Mouse (Mus musculus) monocyte, adult 59 days (primary cell): Measurements from ENCODE around the gene Olfr298. TPM values are rescaled to one million over a fixed set of nuclear protein-coding genes. Genes with fewer than 3 reads are reported as not detected.

ENCODE experiments used
- total RNA-seq, 2 experiments: library from RNA; stranded (reverse); gene quantifications; one replicate each; pipeline ENCODE4 v1.2.4; 2023

Gene Olfr298
- not detected for total RNA-seq

GRCm38 (mm10) chr7:86492384-86492783 lies at the start of gene Olfr298:
Olfr298 (minus strand) TSS chr7:86492484.

GRCm38 (mm10) chr7:86519668-86520067 lies 27.4 kb upstream of the Olfr298 start, which contains the start of gene Olfr297:
Olfr297 (plus strand) TSS chr7:86519968.

GRCm38 (mm10) chr7:86459621-86460020 lies 32.7 kb downstream of the Olfr298 start, which contains the start of gene Olfr299:
Olfr299 (plus strand) TSS chr7:86459921.

Other genes starting within 250 kb of the Olfr298 start
- not detected for gene Vmn2r76, start 246.2 kb downstream of the Olfr298 start, total RNA-seq
- not detected for gene Olfr310, start 215.3 kb downstream of the Olfr298 start, total RNA-seq
- gene Olfr309, start 178.8 kb downstream of the Olfr298 start, total RNA-seq: not detected
- gene Olfr308, start 166.9 kb downstream of the Olfr298 start, total RNA-seq: not detected
- not detected for gene Olfr307, start 154.9 kb downstream of the Olfr298 start, total RNA-seq
- not detected for gene Olfr305, start 125.6 kb downstream of the Olfr298 start, total RNA-seq
- not detected for gene Olfr304, start 105.8 kb downstream of the Olfr298 start, total RNA-seq
- not detected for gene Olfr303, start 94.7 kb downstream of the Olfr298 start, total RNA-seq
- gene Olfr301, start 88.6 kb downstream of the Olfr298 start, total RNA-seq: not detected
- gene Olfr299, start 32.6 kb downstream of the Olfr298 start, total RNA-seq: not detected
- not detected for gene Olfr297, start 27.5 kb upstream of the Olfr298 start, total RNA-seq
- not detected for gene Olfr295, start 91.4 kb upstream of the Olfr298 start, total RNA-seq
- gene Olfr294, start 124.2 kb upstream of the Olfr298 start, total RNA-seq: not detected
- gene Olfr293, start 156.6 kb upstream of the Olfr298 start, total RNA-seq: not detected
- gene Olfr292, start 195.8 kb upstream of the Olfr298 start, total RNA-seq: not detected